Mouse (Mus musculus): ENCODE data around the gene Mrpl23.

Gene Mrpl23

GRCm38 (mm10) chr7:142523200-142523990 is 9.1 kb upstream of the Mrpl23 start:
- H3K4me1 ChIP-seq (replicated peaks; ENCODE audit: low read depth, low read length): peaks cover 16% of the 10 kb centered on the region
- H3K4me3 ChIP-seq (replicated peaks; ENCODE audit: low read length): no peak overlapping the region
- no peak for TF ChIP-seq CTCF (conservative IDR thresholded peaks at IDR 0.05; ENCODE audit: low read length)
- TF ChIP-seq POU5F1 (IDR thresholded peaks at IDR 0.05; ENCODE audit: borderline replicate concordance, low read length): no peak
- TF ChIP-seq NANOG (IDR thresholded peaks at IDR 0.05; ENCODE audit: borderline replicate concordance, low read length): no peak
- no peaks in the 10 kb centered on the region for H3K36me3 ChIP-seq (ENCODE audit: insufficient read depth, low read length)
- H3K27me3 ChIP-seq (ENCODE audit: insufficient read depth, low read length): peaks cover 25% of the 10 kb centered on the region
- no peaks in the 10 kb centered on the region for H3K9me3 ChIP-seq (ENCODE audit: low read length)

DNA sequence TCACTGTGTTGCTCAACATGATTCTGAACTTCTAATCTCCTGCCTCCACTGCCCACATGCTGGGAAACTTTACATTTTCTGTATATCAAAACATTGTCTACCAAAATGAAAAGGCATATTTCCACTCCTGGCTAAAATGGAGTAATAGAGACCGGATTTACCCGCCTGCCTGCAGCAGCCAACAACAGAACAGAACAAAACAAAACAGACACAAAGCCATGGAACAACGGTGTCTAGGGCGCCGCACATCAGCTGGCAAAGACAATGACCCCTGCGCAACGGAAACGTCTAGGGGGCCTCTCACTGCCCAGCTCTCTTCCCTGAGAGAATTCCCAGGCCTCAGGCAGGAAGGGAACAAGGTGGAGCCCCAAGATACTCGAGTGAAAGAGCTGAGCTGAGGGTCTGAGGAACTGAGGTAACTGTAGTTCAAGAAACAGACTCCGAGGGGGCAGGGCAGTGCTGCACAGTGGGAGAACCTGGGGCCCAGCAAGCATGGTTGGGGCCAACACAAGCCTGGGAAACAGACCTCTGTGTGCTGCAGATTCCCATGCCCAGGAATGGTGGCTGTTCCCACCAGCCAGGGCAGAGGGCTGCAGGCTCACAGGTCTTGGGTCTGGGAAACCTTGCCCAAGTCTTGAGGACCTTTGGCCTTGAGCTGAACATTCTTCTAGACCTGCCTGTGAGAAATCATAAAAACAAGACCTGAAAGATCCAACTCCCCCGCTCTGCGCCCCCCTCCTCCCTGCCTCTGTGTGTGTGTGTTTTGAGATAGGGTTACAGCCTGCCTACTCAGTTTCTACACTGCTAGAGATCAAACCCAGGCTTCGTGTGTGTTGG is 6.9 kb upstream of the Mrpl23 start:
- peaks cover 35% of the 10 kb centered on the region for H3K27me3 ChIP-seq (ENCODE audit: insufficient read depth, low read length)
- no peaks in the 10 kb centered on the region for H3K9me3 ChIP-seq (ENCODE audit: low read length)
- H3K4me1 ChIP-seq (replicated peaks; ENCODE audit: low read depth, low read length): peaks cover 16% of the 10 kb centered on the region
- TF ChIP-seq NANOG (IDR thresholded peaks at IDR 0.05; ENCODE audit: borderline replicate concordance, low read length): no peak
- TF ChIP-seq CTCF (conservative IDR thresholded peaks at IDR 0.05; ENCODE audit: low read length): no peak
- TF ChIP-seq POU5F1 (IDR thresholded peaks at IDR 0.05; ENCODE audit: borderline replicate concordance, low read length): no peak
- H3K36me3 ChIP-seq (ENCODE audit: insufficient read depth, low read length): no peaks in the 10 kb centered on the region
- no peak overlapping the region for H3K4me3 ChIP-seq (replicated peaks; ENCODE audit: low read length)

GRCm38 (mm10) chr7:142529350-142529749 is 3.1 kb upstream of the Mrpl23 start:
- TF ChIP-seq NANOG (IDR thresholded peaks at IDR 0.05; ENCODE audit: borderline replicate concordance, low read length) (no peak), POU5F1 (IDR thresholded peaks at IDR 0.05; ENCODE audit: borderline replicate concordance, low read length) (no peak), CTCF (conservative IDR thresholded peaks at IDR 0.05; ENCODE audit: low read length) (no peak)
- no peaks in the 10 kb centered on the region for H3K36me3 ChIP-seq (ENCODE audit: insufficient read depth, low read length)
- H3K4me3 ChIP-seq (replicated peaks; ENCODE audit: low read length): no peak overlapping the region
- no peaks in the 10 kb centered on the region for H3K9me3 ChIP-seq (ENCODE audit: low read length)
- peaks cover 48% of the 10 kb centered on the region for H3K27me3 ChIP-seq (ENCODE audit: insufficient read depth, low read length)
- H3K4me1 ChIP-seq (replicated peaks; ENCODE audit: low read depth, low read length): peaks cover 27% of the 10 kb centered on the region

DNA sequence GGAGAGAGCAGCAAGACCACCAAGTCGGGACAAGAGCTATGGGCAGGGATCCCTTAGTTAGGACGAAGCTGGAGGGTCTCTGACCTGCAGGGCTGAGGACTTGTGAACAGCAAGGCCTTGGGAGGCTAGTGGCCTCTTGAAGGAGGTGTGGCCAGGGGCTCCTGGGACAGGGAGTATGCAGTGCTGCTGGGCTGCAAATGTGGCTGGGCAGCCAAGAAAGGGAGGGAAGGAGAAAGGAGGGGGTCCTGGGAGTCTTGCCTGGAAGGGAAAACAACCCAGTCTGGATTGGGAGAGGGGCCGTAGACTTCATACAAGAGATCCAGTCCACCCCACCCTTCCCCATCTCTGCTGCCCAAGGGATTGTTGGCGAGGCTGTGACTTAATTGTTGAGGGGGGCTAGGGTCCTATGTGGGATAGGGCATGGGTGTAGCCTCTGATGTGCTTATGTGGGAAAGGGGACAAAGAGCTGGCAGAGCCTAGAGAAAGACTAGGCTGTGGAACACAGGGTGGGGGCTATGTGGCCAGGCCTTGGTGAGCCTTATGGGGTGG is 439 bp upstream of the Mrpl23 start:
- Histone ChIP-seq H3K27me3 (ENCODE audit: insufficient read depth, low read length) (peaks cover 39% of the 10 kb centered on the region), H3K4me1 (replicated peaks; ENCODE audit: low read depth, low read length) (peaks cover 40% of the 10 kb centered on the region), H3K4me3 (replicated peaks; ENCODE audit: low read length) (peak overlapping the region; percentile 88; the same call in 1 of the 2 replicates), H3K36me3 (ENCODE audit: insufficient read depth, low read length) (peaks cover 15% of the 10 kb centered on the region), H3K9me3 (ENCODE audit: low read length) (no peaks in the 10 kb centered on the region)
- TF ChIP-seq POU5F1 (IDR thresholded peaks at IDR 0.05; ENCODE audit: borderline replicate concordance, low read length) (no peak), NANOG (IDR thresholded peaks at IDR 0.05; ENCODE audit: borderline replicate concordance, low read length) (no peak), CTCF (conservative IDR thresholded peaks at IDR 0.05; ENCODE audit: low read length) (no peak)

GRCm38 (mm10) chr7:142533059-142533855 is 771 bp downstream of the Mrpl23 start:
- H3K9me3 ChIP-seq (ENCODE audit: low read length): no peaks in the 10 kb centered on the region
- peaks cover 17% of the 10 kb centered on the region for H3K36me3 ChIP-seq (ENCODE audit: insufficient read depth, low read length)
- H3K27me3 ChIP-seq (ENCODE audit: insufficient read depth, low read length): peaks cover 36% of the 10 kb centered on the region
- H3K4me1 ChIP-seq (replicated peaks; ENCODE audit: low read depth, low read length): peaks cover 50% of the 10 kb centered on the region
- H3K4me3 ChIP-seq (replicated peaks; ENCODE audit: low read length): peak overlapping the region; percentile 88
- no peak for TF ChIP-seq CTCF (conservative IDR thresholded peaks at IDR 0.05; ENCODE audit: low read length)
- TF ChIP-seq NANOG (IDR thresholded peaks at IDR 0.05; ENCODE audit: borderline replicate concordance, low read length): no peak
- TF ChIP-seq POU5F1 (IDR thresholded peaks at IDR 0.05; ENCODE audit: borderline replicate concordance, low read length): no peak

- H3K27me3 ChIP-seq (ENCODE audit: insufficient read depth, low read length): peaks cover 23% of the 10 kb centered on the region
- no peaks in the 10 kb centered on the region for H3K9me3 ChIP-seq (ENCODE audit: low read length)
- H3K4me3 ChIP-seq (replicated peaks; ENCODE audit: low read length): no peak overlapping the region
- peaks cover 35% of the 10 kb centered on the region for H3K36me3 ChIP-seq (ENCODE audit: insufficient read depth, low read length)
- no peak for TF ChIP-seq NANOG (IDR thresholded peaks at IDR 0.05; ENCODE audit: borderline replicate concordance, low read length)
- TF ChIP-seq CTCF (conservative IDR thresholded peaks at IDR 0.05; ENCODE audit: low read length): no peak
- TF ChIP-seq POU5F1 (IDR thresholded peaks at IDR 0.05; ENCODE audit: borderline replicate concordance, low read length): no peak
- H3K4me1 ChIP-seq (replicated peaks; ENCODE audit: low read depth, low read length): peaks cover 58% of the 10 kb centered on the region
Measured at GRCm38 (mm10) chr7:142535116-142535515, 2.6 kb downstream of the Mrpl23 start.

- H3K4me1 ChIP-seq (replicated peaks; ENCODE audit: low read depth, low read length): peaks cover 58% of the 10 kb centered on the region
- no peak overlapping the region for H3K4me3 ChIP-seq (replicated peaks; ENCODE audit: low read length)
- peaks cover 43% of the 10 kb centered on the region for H3K36me3 ChIP-seq (ENCODE audit: insufficient read depth, low read length)
- peaks cover 19% of the 10 kb centered on the region for H3K27me3 ChIP-seq (ENCODE audit: insufficient read depth, low read length)
- H3K9me3 ChIP-seq (ENCODE audit: low read length): no peaks in the 10 kb centered on the region
- TF ChIP-seq POU5F1 (IDR thresholded peaks at IDR 0.05; ENCODE audit: borderline replicate concordance, low read length) (no peak), NANOG (IDR thresholded peaks at IDR 0.05; ENCODE audit: borderline replicate concordance, low read length) (no peak), CTCF (conservative IDR thresholded peaks at IDR 0.05; ENCODE audit: low read length) (no peak)
Measured at GRCm38 (mm10) chr7:142535832-142536231, 3.3 kb downstream of the Mrpl23 start.

All from E14TG2a.4 (cell line).